Mouse (Mus musculus): ENCODE measurements around the gene Rin3. TPM values are rescaled to one million over a fixed set of nuclear protein-coding genes. Genes with fewer than 3 reads are reported as not detected.

Rin3 gene
- total RNA-seq, 1 experiment: 3.8 TPM

DNA sequence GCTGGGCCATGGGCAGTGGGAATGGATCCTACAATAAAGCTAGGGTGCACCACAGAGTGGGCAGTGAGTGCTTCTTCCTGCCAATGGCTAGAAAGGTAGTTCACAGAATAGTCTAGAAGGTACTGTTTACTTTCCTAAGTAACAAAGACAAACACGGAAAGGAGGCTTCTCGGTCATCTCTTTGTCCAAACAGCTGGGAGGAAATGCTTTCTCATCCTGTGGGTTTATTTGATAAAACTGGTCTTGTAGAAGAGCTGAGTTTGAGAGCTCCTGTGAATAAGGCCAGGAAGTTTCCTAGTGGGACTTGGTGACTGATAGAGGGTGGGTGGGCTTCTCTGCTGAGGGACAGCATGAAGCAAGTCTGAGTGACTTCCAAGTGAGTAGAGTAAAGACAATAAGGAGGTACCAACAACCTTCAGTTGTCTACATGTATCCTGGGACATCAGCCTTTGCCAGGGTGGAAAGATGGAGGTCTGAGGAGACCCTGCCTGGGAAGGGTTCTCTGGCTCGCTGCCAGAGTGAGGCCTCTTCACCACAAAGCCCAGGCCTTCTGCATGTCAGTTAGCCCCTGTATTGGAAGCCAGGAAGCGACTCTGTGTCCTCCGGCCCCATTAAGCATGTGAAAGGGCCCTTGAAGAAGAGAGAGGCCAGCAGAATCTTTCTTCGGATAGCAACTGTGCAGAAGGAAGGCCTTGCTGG lies 5.2 kb downstream of the Rin3 start:
- Histone ChIP-seq H3K9me3 (ENCODE audit: control insufficient read depth, insufficient read depth, low read depth, low read length) (no peaks in the 10 kb centered on the region), H3K4me1 (ENCODE audit: control insufficient read depth in 2 of 2, insufficient read depth in 2 of 2, low read length in 2 of 2, poor library complexity in 1 of 2) (no peaks in the 10 kb centered on the region), H3K4me3 (ENCODE audit: insufficient read depth in 1 of 2, low read depth in 1 of 2, low read length in 2 of 2, poor library complexity in 1 of 2, severe bottlenecking in 1 of 2) (no peak overlapping the region), H3K36me3 (ENCODE audit: control insufficient read depth, insufficient read depth, low read length, poor library complexity, severe bottlenecking) (no peaks in the 10 kb centered on the region), H3K27ac (ENCODE audit: insufficient read depth, low read depth, low read length, poor library complexity, severe bottlenecking) (no peak overlapping the region), H3K9ac (ENCODE audit: insufficient read depth, low read depth, low read length, poor library complexity, severe bottlenecking) (no peak overlapping the region)
- no peak for DNase-seq (ENCODE audit: low read depth, low spot score)
- in situ Hi-C loops (cut with MboI; ENCODE audit: low sequenced_read_pairs in 2 of 2, unreplicated experiment in 2 of 2): no loop called here
- TF ChIP-seq HCFC1 (IDR thresholded peaks at IDR 0.05; ENCODE audit: borderline replicate concordance, insufficient read depth, low read length) (no peak), MAFK (IDR thresholded peaks at IDR 0.05; ENCODE audit: insufficient read depth, low read depth, low read length) (no peak), ZC3H11A (IDR thresholded peaks at IDR 0.05; ENCODE audit: borderline replicate concordance, low read depth, low read length) (no peak), ZNF384 (IDR thresholded peaks at IDR 0.05; ENCODE audit: low read depth, low read length) (no peak), CHD2 (IDR thresholded peaks at IDR 0.05; ENCODE audit: low read depth, low read length) (no peak)

DNA sequence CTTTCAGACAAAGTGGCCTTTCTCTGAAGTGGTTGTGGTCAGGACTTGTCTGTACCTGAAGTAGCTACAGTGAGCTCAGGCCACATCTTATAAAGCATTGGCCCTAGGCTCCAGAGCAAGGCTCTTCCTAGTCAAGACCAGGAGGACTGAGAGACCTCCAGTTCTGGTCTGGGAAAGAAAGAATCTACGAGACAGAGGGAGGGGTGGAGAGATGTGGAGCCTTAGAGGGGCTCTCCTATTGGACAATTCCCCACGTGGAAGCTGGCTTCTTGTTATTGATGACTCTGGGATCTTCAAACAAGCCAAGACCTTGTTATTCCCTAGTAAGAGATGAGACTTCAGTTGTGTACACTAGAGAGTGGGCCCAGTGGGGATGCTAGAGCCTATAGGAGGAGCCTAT lies 6.0 kb downstream of the Rin3 start:
- H3K36me3 ChIP-seq (ENCODE audit: control insufficient read depth, insufficient read depth, low read length, poor library complexity, severe bottlenecking): no peaks in the 10 kb centered on the region
- DNase-seq (ENCODE audit: low read depth, low spot score): no peak
- no peak for TF ChIP-seq ZC3H11A (IDR thresholded peaks at IDR 0.05; ENCODE audit: borderline replicate concordance, low read depth, low read length)
- no peak for TF ChIP-seq ZNF384 (IDR thresholded peaks at IDR 0.05; ENCODE audit: low read depth, low read length)
- TF ChIP-seq CHD2 (IDR thresholded peaks at IDR 0.05; ENCODE audit: low read depth, low read length): no peak
- TF ChIP-seq MAFK (IDR thresholded peaks at IDR 0.05; ENCODE audit: insufficient read depth, low read depth, low read length): no peak
- no peak for TF ChIP-seq HCFC1 (IDR thresholded peaks at IDR 0.05; ENCODE audit: borderline replicate concordance, insufficient read depth, low read length)
- H3K4me3 ChIP-seq (ENCODE audit: insufficient read depth in 1 of 2, low read depth in 1 of 2, low read length in 2 of 2, poor library complexity in 1 of 2, severe bottlenecking in 1 of 2): no peak overlapping the region
- no peaks in the 10 kb centered on the region for H3K9me3 ChIP-seq (ENCODE audit: control insufficient read depth, insufficient read depth, low read depth, low read length)
- no peak overlapping the region for H3K27ac ChIP-seq (ENCODE audit: insufficient read depth, low read depth, low read length, poor library complexity, severe bottlenecking)
- H3K4me1 ChIP-seq (ENCODE audit: control insufficient read depth in 2 of 2, insufficient read depth in 2 of 2, low read length in 2 of 2, poor library complexity in 1 of 2): no peaks in the 10 kb centered on the region
- no peak overlapping the region for H3K9ac ChIP-seq (ENCODE audit: insufficient read depth, low read depth, low read length, poor library complexity, severe bottlenecking)
- in situ Hi-C loops (cut with MboI; ENCODE audit: low sequenced_read_pairs in 2 of 2, unreplicated experiment in 2 of 2): no loop called here

DNA sequence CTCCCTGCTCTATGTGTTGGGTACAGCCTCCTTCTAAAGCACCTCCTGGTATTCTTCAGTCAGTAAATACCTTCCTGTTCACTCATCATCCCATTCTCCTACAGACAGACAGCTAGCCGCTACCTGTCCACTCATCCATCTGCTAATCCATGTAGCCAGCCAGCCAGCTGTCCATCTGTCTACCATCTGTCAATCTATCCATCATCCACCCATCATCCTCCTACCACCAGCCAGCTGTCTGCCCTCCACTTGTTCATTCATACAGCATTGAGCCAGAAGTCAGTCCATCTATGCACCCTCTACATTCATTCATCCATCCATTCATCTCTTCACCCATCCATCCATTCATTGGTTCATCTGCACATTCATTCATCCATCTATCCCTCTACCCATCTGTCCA lies 6.7 kb downstream of the Rin3 start:
- no peak for TF ChIP-seq ZC3H11A (IDR thresholded peaks at IDR 0.05; ENCODE audit: borderline replicate concordance, low read depth, low read length)
- H3K4me3 ChIP-seq (ENCODE audit: insufficient read depth in 1 of 2, low read depth in 1 of 2, low read length in 2 of 2, poor library complexity in 1 of 2, severe bottlenecking in 1 of 2): no peak overlapping the region
- H3K4me1 ChIP-seq (ENCODE audit: control insufficient read depth in 2 of 2, insufficient read depth in 2 of 2, low read length in 2 of 2, poor library complexity in 1 of 2): no peaks in the 10 kb centered on the region
- no peaks in the 10 kb centered on the region for H3K36me3 ChIP-seq (ENCODE audit: control insufficient read depth, insufficient read depth, low read length, poor library complexity, severe bottlenecking)
- no peak overlapping the region for H3K27ac ChIP-seq (ENCODE audit: insufficient read depth, low read depth, low read length, poor library complexity, severe bottlenecking)
- in situ Hi-C loops (cut with MboI; ENCODE audit: low sequenced_read_pairs in 2 of 2, unreplicated experiment in 2 of 2): no loop called here
- no peak for DNase-seq (ENCODE audit: low read depth, low spot score)
- H3K9ac ChIP-seq (ENCODE audit: insufficient read depth, low read depth, low read length, poor library complexity, severe bottlenecking): no peak overlapping the region
- H3K9me3 ChIP-seq (ENCODE audit: control insufficient read depth, insufficient read depth, low read depth, low read length): no peaks in the 10 kb centered on the region

DNA sequence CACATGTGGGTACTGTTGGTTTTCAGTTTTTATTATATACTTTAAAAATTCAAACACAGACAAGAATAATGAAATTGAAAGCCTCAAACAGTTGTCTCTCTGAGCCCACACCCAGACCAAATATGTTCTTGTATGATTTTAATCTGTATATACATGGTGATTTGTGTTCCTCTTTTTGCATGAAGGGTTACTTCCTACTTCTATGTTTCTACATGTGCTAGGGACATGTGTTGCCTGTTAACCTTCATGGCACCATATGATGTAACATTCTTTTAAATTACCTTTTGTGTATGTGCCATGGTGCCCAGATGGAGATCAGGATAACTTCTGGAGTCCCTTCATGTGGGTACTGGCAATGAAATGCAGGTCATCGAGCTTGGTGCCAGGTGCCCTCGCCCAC lies 7.8 kb downstream of the Rin3 start:
- Histone ChIP-seq H3K4me1 (ENCODE audit: control insufficient read depth in 2 of 2, insufficient read depth in 2 of 2, low read length in 2 of 2, poor library complexity in 1 of 2) (no peaks in the 10 kb centered on the region), H3K4me3 (ENCODE audit: insufficient read depth in 1 of 2, low read depth in 1 of 2, low read length in 2 of 2, poor library complexity in 1 of 2, severe bottlenecking in 1 of 2) (no peak overlapping the region), H3K9me3 (ENCODE audit: control insufficient read depth, insufficient read depth, low read depth, low read length) (no peaks in the 10 kb centered on the region), H3K9ac (ENCODE audit: insufficient read depth, low read depth, low read length, poor library complexity, severe bottlenecking) (no peak overlapping the region), H3K27ac (ENCODE audit: insufficient read depth, low read depth, low read length, poor library complexity, severe bottlenecking) (no peak overlapping the region), H3K36me3 (ENCODE audit: control insufficient read depth, insufficient read depth, low read length, poor library complexity, severe bottlenecking) (no peaks in the 10 kb centered on the region)
- in situ Hi-C loops (cut with MboI; ENCODE audit: low sequenced_read_pairs in 2 of 2, unreplicated experiment in 2 of 2): no loop called here
- no peak for DNase-seq (ENCODE audit: low read depth, low spot score)
- no peak for TF ChIP-seq HCFC1 (IDR thresholded peaks at IDR 0.05; ENCODE audit: borderline replicate concordance, insufficient read depth, low read length)
- no peak for TF ChIP-seq MAFK (IDR thresholded peaks at IDR 0.05; ENCODE audit: insufficient read depth, low read depth, low read length)
- TF ChIP-seq ZC3H11A (IDR thresholded peaks at IDR 0.05; ENCODE audit: borderline replicate concordance, low read depth, low read length): no peak
- no peak for TF ChIP-seq CHD2 (IDR thresholded peaks at IDR 0.05; ENCODE audit: low read depth, low read length)
- TF ChIP-seq ZNF384 (IDR thresholded peaks at IDR 0.05; ENCODE audit: low read depth, low read length): no peak

GRCm38 (mm10) chr12:102291686-102292085 lies 8.8 kb downstream of the Rin3 start:
- H3K36me3 ChIP-seq (ENCODE audit: control insufficient read depth, insufficient read depth, low read length, poor library complexity, severe bottlenecking): no peaks in the 10 kb centered on the region
- H3K27ac ChIP-seq (ENCODE audit: insufficient read depth, low read depth, low read length, poor library complexity, severe bottlenecking): no peak overlapping the region
- in situ Hi-C loops (cut with MboI; ENCODE audit: low sequenced_read_pairs in 2 of 2, unreplicated experiment in 2 of 2): no loop called here
- DNase-seq (ENCODE audit: low read depth, low spot score): no peak
- H3K9me3 ChIP-seq (ENCODE audit: control insufficient read depth, insufficient read depth, low read depth, low read length): no peaks in the 10 kb centered on the region
- no peak overlapping the region for H3K9ac ChIP-seq (ENCODE audit: insufficient read depth, low read depth, low read length, poor library complexity, severe bottlenecking)
- TF ChIP-seq ZNF384 (IDR thresholded peaks at IDR 0.05; ENCODE audit: low read depth, low read length) (no peak), CHD2 (IDR thresholded peaks at IDR 0.05; ENCODE audit: low read depth, low read length) (no peak), MAFK (IDR thresholded peaks at IDR 0.05; ENCODE audit: insufficient read depth, low read depth, low read length) (no peak), HCFC1 (IDR thresholded peaks at IDR 0.05; ENCODE audit: borderline replicate concordance, insufficient read depth, low read length) (no peak), ZC3H11A (IDR thresholded peaks at IDR 0.05; ENCODE audit: borderline replicate concordance, low read depth, low read length) (no peak)
- no peak overlapping the region for H3K4me3 ChIP-seq (ENCODE audit: insufficient read depth in 1 of 2, low read depth in 1 of 2, low read length in 2 of 2, poor library complexity in 1 of 2, severe bottlenecking in 1 of 2)
- H3K4me1 ChIP-seq (ENCODE audit: control insufficient read depth in 2 of 2, insufficient read depth in 2 of 2, low read length in 2 of 2, poor library complexity in 1 of 2): no peaks in the 10 kb centered on the region
